Mouse (Mus musculus) kidney, postnatal 4 days (tissue): ENCODE results near the gene Kctd13.
"Not testable (repeated sequence)": the region's sequence is repeated elsewhere in the genome, so short reads cannot be mapped to it uniquely, and the experiment has no call there.

Experiments used
- DNase-seq, 2 experiments: peaks; one replicate each; pipeline ENCODE4 v3.0.0; 2021; ENCODE audit warnings: mixed read lengths in 2 of 2

The Kctd13 gene

DNA sequence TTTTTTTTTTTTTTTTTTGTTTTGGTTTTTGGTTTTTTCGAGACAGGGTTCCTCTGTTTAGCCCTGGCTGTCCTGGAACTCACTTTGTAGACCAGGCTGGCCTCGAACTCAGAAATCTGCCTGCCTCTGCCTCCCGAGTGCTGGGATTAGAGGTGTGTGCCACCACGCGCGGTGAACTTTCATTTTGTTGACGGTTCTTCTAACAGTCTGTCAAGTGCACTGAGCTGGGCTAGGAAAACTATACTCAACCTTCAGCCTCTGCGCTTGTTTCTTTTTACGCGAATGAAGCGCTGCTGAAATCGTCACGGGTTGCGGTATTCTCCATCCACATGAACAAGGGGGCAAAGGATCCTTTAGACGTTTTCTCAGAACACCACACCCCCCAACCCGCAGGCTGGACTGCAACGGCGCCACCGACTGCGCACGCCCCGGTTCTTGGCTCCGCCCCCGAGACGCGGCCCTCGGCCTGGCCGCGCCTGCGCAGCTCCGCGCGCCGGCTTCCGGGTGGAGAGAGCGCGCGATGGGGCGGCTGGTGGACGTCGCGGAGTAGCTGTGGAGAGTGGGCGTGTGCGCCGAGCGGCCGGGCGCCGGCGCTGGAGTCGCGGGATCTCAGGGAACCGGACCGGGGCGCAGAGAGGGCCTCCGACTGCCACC lies at the start of gene Kctd13:
Gene Kctd13 (plus strand): TSS at position 496 of the 654 bp plus-strand sequence.
- peak; percentile 95 to 97 for DNase-seq

DNA sequence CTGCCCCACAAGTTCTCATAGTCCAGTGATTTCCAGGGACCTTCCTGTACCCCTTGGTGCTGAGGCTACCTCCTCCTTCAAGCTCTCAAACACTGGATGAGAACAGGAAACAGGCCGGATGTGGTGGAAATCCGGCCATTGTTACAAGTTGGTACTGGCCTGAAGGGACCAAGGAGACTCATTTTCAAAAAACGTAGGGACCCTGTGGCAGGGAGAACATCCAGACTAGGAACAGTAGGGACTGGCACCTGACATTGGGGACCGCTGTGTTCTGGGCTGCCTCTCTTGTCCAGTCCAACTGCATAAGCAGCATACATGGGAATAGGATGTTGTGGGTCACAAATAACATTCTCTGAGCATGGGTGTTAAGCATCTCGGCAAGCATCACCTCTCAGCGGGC lies 47.6 kb upstream of the Kctd13 start:
- DNase-seq, result peak in 1 of 2 experiments; percentile 55

DNA sequence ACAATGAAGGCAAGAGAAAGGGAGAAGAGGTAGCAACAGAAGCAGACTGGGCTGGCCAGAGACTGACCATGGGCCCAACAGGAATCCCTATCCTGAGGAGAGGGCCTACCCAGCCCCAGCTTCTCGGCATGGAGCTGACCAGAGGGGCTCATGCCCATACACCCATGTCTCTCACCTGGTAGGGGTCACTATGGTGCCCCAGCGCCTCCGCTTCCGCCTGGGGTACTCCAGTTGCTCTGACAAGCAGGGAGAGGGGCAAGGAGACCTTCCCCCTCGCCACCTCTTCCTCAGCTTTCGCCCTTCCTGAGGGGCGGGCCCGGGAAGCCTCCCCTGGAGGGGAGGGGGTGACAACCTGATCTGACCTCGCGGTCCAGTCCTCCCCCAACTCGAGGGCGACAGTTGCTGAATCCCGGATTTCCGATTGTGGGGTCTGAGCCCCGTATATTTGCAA lies 44.9 kb upstream of the Kctd13 start:
- DNase-seq, result peak; percentile 40 to 51

DNA sequence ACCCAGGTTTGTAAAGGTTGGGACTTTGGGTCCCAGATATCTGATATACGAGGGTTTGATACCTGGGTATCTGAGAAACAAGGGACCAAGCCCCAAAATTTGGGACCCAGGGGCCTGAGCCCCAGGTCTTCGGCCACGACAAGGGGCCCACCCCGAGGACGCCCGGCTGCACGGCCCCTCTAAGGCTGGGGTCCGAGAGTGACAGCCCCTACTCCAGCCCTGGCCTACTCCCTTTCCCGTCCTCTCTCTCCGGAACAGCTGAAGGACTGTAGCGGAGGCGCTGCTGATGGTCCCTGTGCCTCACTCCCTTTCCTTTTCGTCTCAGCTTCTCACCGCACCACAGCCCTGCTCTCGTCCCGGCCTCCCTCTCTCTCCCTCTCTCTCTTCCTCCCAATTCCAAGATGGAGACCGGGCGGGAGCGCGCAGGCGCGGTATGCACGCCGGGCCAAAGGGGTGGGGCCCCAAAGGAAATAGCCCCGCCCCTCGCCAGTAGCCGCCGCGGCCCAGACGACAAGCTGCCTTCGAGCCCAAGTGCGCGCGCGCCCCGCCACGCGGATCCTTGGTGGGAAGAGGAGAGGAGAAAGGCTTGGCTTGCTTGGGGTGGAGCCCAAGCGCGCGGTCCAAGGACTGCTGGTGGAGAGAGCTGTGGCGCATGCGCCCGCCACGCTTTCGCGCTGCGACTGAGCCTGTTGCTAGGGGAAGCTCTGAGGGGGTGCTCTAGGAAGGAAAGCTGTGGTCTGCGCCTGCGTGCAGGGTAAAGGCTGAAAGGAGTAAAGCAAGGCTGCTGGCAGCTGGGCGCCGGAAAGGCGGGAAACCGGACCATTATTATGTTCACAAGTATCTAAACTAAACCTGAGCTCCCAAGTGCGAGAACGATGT lies 44.2 kb upstream of the Kctd13 start, which contains the start of gene Taok2:
Gene Taok2 (minus strand): TSS at position 418 of the 879 bp plus-strand sequence.
- peak; percentile 98 to 99 for DNase-seq

DNA sequence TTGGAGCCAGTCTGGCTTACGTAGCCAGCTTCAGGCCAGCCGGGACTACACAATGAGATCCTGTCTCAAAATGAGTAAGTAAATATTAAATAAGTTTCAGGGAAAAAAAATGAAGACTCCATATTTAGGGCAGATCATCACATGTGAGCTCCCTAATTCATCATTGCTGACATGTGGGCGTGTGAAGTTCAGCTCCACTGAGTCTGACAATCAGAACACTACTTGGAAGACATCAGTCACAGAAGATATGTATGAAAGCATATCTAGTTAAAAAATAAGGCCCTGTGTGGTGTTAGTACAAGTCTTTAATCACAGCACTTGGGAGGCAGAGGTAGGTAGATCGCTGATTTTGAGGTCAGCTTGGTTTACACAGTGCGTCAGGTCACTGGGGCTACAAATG lies 41.4 kb upstream of the Kctd13 start:
- no peak for DNase-seq

DNA sequence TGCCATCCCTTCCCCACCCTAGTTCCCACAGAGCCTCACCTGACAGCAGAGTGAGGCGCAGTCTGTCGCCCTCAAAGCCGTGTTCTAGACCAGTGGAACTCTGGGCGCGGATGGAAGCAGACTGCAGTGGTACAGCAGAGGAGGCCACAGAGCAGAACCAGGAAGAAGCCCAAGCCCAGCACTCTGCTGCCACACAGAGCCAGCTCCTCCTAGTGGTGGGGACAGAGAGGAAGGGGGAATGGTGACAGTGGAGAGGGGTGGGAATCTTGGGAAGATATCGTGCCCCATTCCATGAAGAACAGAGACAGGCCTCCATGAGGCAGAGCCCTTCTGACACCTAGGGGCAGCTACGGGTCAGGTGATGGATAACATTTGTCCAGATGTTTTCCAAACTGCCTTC lies 39.8 kb upstream of the Kctd13 start:
- DNase-seq, result peak in 1 of 2 experiments; percentile 48

DNA sequence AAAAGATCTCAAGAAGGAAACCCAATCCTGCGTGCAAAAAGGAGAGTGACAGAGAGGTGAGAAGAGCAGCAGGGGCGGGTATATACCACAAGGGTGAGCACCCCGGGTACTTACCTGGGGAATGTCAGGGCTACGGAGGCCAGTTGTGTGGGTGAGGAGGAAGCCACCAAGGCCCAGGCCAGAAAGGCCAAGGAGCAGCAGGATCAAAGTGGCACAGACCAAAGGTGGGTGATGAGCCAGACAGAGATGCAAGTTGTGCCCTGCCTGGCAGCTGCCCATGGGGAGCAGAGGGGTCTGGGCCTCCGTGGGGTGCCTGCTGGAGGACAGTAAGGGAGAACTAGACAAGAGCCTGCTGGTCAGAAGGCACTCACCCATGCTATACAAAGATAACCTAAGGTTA lies 31.8 kb upstream of the Kctd13 start:
- no peak for DNase-seq

DNA sequence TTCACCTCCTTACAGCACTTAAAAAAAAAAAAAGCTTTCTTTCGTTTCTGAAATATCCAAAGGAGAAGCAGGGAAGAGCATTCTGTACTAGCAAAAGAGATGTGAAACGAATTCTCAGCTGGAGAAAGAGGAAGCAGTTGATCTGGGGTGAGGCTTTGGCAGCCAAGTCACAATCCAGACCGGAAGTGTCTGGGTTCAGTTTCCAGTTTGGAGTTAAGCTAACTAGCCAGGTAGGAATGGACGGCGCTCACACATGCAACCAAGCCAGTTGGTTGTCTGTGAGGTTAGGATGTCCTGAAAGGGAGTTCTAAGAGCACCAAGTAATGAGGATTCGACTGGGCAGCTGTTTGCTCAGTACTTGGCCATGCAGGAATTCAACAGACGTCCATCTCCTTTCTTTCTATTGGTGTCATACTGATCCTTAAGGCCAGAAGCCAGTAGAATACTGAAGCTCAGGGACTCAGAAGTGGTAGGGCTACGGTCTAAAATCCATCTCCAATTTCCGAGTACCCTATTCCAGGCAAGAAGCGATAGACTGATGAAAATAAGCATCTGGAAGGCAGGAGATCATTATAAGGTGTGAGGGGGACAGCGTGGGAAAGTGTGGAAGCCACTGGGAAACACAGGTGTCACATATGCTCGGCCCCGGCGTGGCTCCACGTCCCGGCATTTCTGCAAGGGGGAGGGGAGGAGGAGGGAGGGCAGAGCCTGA lies 31.1 kb upstream of the Kctd13 start:
- DNase-seq, result peak in 1 of 2 experiments; percentile 34

DNA sequence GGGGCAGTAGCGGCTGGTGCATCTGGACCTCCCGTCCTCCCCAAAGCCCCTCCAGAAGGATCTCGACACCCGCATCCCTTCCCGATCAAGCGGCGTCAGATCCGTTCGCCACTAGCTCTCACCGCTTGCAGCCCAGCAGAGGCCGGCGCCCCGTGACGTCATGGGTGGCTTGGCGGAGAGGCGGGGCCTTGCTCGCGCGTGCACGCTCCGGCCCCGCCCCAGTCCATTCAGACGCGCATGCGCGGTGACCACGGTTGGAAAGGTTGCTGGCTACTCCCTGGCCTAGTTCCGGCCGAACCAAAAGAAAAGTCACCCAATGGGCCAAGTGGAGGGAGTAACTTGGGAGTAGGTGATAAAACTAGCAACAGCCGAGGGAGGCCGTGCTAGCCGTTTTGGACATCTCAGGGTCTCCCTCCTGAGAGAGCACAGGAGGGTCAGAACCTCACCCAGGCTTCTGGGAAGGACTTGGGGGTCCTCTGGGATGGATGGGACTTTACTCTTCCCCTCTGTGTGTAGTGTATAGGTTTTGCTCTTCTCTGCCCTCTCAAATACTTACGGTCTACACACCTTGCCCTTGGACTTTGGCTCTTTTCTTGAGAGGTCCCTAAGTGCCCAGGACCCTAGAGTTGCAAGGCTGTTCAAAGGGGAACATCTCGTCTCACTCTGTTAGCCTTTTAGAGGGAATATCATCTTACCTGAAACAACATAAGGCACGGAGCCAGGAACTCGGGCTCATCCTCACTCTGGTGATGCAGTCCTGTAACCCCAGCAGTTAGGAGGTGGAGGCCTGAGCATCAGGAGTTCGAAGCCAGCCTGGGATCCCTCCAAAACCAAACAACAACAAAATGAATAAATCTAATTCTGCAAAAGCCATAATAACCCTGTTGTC lies 30.3 kb upstream of the Kctd13 start:
- DNase-seq, result peak; percentile 99

DNA sequence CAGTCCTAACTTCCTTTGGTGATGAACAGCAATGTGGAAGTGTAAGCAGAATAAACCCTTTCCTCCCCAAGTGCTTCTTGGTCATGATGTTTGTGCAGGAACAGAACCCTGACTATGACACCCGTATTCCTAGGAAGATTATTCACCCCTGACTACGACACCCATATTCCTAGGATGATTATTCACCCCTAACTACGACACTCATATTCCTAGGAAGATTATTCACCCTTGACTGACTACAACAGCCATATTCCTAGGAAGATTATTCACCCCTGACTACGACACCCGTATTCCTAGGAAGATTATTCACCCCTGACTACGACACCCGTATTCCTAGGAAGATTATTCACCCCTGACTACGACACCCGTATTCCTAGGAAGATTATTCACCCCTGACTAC lies 28.9 kb upstream of the Kctd13 start:
- DNase-seq, result not testable (repeated sequence)

DNA sequence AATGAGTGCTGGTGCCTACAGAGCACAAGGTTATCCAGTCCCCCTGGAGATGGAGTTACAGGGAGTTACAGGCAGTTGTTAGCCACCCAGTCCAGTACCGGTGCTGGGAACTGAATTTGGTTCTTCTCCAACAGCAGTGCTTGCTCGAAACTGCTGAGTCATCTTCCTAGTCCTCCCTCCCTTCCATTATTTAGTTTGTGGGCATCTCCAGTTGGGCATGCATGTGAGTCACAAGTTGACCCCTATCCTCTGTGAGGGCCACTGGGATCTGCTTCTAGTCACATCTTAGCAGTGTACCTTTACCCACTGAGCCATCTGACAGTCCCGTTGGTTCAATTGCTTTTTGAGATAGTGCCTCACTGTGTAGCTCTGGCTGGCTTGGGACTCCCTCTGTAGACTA lies 23.1 kb upstream of the Kctd13 start:
- DNase-seq, result no peak

DNA sequence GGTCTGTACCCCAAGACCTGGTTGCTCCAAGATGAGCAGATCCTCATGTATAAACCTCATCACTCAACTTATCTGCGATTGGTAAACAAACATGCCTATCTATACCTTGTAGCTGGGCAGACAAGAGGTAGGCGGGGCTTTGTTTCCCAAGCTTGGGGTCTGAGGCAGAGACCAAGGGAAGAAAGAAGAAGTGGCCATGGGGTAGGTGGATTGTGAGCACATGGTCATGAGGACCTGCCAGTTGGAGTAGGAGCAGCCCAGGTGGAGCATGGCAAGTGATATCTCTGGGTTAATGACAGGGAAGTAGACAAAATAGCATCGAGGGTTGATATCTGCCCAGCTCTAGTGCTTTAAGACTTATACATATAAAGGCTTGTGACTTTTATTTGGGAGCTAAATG lies 13.8 kb upstream of the Kctd13 start:
- no peak for DNase-seq

DNA sequence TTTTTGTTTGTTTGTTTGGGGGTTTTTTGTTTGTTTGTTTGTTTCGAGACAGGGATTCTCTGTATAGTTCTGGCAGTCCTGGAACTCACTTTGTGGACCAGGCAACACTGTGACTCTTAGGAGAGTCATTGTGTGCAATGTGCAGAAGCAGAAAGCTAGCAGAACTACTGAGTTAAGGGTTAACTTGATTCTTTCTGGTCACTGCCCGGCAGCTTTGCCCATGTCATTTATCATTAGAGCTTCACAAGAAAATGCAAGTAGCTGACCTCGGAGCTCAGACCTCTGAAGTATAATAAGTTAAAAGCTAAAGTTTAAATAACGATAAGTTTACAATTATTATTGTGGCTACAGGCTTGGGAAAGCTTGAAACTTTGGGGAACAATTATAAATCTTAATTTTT lies 10.3 kb upstream of the Kctd13 start:
- not testable (repeated sequence) for DNase-seq

DNA sequence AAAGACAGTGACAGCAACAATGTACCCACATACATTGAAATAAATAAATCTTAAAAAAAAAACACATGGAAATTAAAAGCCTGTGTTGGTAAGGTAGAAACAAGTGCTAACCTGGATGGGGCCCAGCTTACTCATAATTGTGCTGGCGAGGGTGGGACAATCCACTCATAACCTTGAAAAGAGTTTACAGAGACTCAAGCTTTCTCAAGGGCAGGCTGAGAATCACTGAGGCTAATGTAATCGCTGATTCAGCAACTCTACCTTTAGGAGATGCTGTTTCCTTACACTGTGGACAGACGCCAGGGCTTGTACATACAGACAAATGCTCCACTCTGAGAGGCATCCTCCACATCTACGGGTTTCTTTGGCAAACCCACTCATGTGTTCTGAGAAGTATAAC lies 8.7 kb upstream of the Kctd13 start:
- DNase-seq, result no peak

DNA sequence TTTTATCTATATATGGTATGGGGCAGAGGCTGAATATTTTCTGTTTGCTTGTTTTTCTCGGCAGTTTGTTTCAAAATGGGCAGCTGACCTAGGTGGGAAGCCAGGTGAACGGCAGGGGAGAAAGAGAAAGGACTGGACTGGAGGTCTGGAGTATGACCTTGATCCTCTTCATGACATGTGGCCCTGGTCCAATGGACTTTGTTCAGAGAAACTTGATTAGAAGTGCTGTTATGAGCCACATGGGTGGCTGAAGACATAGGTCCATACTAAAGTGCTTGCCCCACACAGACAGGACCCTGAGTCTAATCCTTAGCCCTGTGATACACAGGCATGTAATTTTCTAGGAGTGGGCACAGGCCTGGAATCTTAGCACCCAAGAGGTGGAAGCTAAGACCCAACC lies 7.1 kb upstream of the Kctd13 start:
- no peak for DNase-seq

DNA sequence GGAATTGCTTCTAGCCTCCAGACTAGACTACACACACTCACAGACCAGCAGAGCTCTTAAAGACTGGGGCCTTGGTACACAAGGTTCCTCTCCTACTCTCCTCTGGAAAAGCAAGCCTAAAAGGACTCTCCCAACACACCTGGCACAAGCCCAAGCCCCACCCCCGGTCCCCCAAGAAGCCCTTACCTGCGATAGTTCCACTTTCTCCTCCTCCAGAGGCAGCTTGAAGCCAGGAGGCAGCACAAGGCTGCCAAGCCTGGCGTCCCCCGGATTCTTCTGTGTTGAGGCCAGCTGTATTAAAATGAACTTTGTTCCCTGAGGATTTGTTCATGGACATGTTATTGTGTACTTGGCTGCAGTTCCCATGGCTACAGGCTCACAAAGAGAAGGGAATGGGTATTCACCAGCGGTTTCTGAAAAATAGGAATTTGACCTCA lies 6.0 kb upstream of the Kctd13 start, which contains the start of gene Tmem219:
Gene Tmem219 (minus strand): TSS at position 294 of the 437 bp plus-strand sequence.
- peak; percentile 77 to 85 for DNase-seq

DNA sequence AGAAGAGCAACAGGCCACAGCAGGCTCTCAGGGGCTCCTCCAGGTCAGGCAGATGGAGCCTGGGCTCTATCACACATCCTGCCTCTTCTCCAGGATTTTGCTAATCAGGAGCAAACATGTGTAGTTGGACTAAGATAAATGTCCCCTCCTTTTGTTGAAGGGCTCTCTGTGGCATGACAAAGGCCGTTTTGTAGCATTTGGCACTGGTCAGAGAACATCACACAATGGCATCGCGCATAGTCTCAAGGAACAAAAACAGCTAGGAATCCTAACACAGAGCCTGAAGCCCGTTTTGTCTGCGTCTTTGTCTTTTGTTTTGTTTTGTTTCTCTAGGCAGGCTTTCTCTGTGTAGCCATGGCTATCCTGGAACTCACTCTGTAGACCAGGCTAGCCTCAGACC lies 4.7 kb upstream of the Kctd13 start:
- no peak for DNase-seq

DNA sequence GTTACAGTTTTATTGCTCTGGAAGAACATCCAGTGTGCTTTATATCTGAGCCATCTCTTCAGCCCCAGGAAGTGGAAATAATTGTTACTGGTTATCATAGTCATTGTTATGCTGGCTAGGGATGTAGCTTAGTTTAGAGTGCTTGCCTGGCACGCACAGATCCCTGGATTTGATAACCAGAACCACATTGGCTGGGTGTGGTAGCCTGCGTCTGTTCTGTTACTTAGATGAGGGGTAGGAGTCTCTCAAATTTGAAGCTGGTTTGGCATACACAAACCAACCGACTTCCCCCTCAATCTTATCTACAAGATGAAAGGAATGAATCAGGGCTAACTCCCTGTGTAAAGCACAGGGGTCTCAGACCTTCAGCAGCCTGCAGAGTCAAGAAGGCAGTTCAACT lies 2.4 kb upstream of the Kctd13 start:
- DNase-seq, result no peak

DNA sequence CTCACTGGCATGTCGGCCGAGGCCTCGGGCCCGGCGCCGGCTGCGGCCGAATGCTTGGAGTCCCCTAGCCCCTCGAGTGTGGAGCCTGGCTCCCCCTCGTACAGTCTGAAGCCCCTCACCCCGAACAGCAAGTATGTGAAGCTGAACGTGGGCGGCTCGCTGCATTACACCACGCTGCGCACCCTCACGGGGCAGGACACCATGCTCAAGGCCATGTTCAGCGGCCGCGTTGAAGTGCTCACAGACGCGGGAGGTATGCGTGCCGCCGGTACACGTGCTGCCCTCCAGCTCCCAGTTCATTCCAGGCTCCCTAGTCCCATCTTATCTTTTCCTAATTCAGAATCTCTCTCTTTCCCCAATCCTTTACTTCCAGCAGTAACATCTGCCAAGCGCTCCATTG lies 367 bp downstream of the Kctd13 start:
- DNase-seq, result no peak

DNA sequence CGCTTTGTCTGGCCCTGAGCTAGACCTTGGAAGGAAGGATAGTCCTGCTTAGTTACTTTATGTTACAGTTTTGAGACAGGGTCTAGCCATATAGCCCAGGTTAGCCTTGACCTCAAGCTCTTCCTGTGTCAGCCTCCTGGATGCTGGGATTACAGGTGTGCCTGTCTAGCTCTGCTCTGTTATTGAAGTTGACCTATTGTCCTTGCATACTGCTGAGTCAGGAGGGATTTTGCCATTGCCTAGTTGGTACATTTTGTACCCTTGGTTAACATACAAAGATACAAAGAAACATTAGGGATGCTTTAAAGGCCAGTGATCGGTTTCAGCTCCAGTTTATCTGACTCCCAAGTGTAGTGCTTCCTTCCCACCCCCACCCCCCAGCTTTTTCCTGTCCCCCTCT lies 4.0 kb downstream of the Kctd13 start:
- DNase-seq, result no peak

DNA sequence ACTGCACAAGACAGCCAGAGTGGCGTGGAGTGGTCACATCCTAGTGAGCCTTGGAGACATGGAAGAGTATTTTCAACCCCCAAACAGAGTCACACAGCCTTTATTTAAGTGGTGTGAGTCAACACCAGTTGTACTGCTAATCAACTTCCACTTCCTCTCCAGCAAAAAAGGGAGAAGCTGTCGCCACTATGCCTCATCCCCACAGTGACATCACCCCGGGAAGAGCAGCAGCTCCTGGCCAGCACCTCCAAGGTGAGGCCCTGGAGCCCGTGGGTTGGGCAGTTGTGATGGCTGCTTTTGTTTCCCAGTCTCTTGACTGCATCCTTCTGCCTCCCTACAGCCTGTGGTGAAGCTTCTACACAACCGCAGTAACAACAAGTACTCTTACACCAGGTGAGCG lies 12.5 kb downstream of the Kctd13 start:
- DNase-seq, result no peak

DNA sequence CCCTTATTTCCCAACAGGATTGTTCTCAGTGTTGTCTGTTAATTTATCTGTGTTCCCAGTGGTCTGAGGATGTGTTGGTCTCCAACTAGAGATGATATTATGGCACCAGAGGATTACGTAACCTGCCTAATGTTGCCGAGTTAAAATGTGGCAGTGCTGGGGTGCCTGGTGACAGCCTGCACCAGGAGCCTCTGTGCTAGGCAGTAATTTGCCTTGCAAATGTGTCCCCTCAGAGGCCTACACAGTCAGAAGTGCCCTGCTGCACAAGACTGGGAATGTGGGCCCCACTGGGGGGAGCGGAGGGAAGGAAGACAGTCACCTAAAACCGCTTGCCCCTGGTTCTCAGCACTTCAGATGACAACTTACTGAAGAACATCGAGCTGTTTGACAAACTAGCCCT lies 13.1 kb downstream of the Kctd13 start:
- no peak for DNase-seq
